Mouse (Mus musculus): ENCODE results near the gene Cfap61. TPM values are rescaled to one million over a fixed set of nuclear protein-coding genes. Genes with fewer than 3 reads are reported as not detected.
A peak's percentile ranks its signal among the peaks of the same experiment; 100 is the strongest.

Gene Cfap61
- polyA plus RNA-seq, 1 experiment from 2014 or later: 1.4 TPM

DNA sequence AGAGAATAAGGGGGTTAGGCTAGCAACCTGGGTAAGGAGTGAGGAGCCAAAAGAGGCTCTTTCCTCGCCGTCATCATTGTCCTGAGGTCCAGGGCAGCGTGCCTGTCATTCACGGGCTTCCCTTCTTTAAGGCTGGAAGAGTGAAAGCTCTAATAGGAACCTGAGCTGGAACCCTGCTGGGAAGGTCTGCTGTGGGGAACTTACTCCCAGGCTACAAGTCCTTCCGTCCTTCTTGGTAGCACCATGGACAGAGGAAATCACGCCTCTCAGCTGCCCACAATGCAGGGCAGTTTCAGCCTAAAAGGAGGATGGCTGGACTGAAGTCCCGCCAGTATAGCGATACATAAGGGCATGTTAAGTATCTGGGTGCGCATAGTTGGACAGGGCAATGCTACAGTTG lies 291.9 kb downstream of the Cfap61 start:
- WGBS: 4% methylated on average over 9 of the region's 9 CpGs
- ATAC-seq (replicated peaks; ENCODE audit: low FRiP score) (no peak), DNase-seq (ENCODE audit: low spot score) (peak; percentile 66)
- no peaks in the 10 kb centered on the region for H3K36me3 ChIP-seq (ENCODE audit: control insufficient read depth, insufficient read depth, low read length)
- no peak overlapping the region for H3K27ac ChIP-seq (ENCODE audit: low read depth, low read length)
- H3K9me3 ChIP-seq (ENCODE audit: control insufficient read depth, low read length): no peaks in the 10 kb centered on the region
- H3K4me3 ChIP-seq (ENCODE audit: low read depth, low read length): no peak overlapping the region
- peaks cover 2% of the 10 kb centered on the region; the same call in 1 of the 2 replicates for H3K4me1 ChIP-seq (replicated peaks; ENCODE audit: control insufficient read depth, insufficient read depth, low read length)
- no peak overlapping the region for H3K4me2 ChIP-seq (ENCODE audit: low read depth, low read length, severe bottlenecking)
- H3K9ac ChIP-seq (ENCODE audit: low read length): no peak overlapping the region
- H3K27me3 ChIP-seq (ENCODE audit: control insufficient read depth, insufficient read depth, low read length): peaks cover 55% of the 10 kb centered on the region

DNA sequence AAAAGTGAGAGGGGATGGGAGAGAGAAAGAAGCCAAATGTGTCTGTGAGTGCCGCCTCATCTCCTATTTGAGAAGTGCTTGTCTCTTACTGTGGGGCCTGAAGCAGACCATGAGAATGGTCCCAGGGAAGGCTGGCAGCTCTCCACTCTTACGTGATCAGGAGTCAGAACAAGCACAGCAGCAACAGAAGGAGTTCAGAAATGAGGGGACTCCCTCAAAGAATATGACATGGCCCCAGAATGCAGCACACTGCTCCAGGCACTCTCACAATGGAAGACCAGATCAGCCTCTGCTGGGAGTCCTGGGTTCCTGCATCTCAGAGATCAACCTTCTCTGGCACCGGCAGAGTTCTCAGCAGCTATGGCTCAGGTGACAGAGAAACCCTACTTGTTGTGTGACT lies 293.1 kb downstream of the Cfap61 start:
- Histone ChIP-seq H3K4me2 (ENCODE audit: low read depth, low read length, severe bottlenecking) (no peak overlapping the region), H3K27ac (ENCODE audit: low read depth, low read length) (no peak overlapping the region), H3K4me3 (ENCODE audit: low read depth, low read length) (no peak overlapping the region), H3K9ac (ENCODE audit: low read length) (no peak overlapping the region), H3K4me1 (replicated peaks; ENCODE audit: control insufficient read depth, insufficient read depth, low read length) (peaks cover 2% of the 10 kb centered on the region; the same call in 1 of the 2 replicates), H3K9me3 (ENCODE audit: control insufficient read depth, low read length) (no peaks in the 10 kb centered on the region), H3K36me3 (ENCODE audit: control insufficient read depth, insufficient read depth, low read length) (no peaks in the 10 kb centered on the region), H3K27me3 (ENCODE audit: control insufficient read depth, insufficient read depth, low read length) (peaks cover 55% of the 10 kb centered on the region)
- 61% methylated on average over 3 of the region's 3 CpGs for WGBS
- ATAC-seq (replicated peaks; ENCODE audit: low FRiP score) (no peak), DNase-seq (ENCODE audit: low spot score) (no peak)

DNA sequence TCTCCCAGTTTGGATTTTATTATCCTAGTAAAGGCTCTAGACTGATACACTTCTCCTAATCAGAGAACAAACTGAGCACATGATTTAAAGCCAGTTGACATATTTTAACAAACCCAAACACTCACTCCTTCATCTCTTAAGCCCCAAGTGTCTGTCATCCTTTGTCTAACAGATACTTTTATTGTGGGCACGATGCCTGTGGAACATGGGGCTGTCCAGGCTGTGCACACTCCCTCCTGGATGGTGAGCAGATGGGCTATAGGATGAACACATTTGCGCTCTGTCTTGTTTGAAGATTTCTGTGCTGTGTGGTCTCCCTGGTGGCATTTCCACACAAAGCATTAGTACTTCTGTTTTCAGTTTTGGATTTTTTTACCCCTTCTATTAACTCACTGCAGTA lies 293.9 kb downstream of the Cfap61 start:
- no peaks in the 10 kb centered on the region; the same call in 1 of the 2 replicates for H3K4me1 ChIP-seq (replicated peaks; ENCODE audit: control insufficient read depth, insufficient read depth, low read length)
- 77% methylated on average over 2 of the region's 2 CpGs for WGBS
- H3K9me3 ChIP-seq (ENCODE audit: control insufficient read depth, low read length): no peaks in the 10 kb centered on the region
- H3K36me3 ChIP-seq (ENCODE audit: control insufficient read depth, insufficient read depth, low read length): no peaks in the 10 kb centered on the region
- no peak overlapping the region for H3K4me2 ChIP-seq (ENCODE audit: low read depth, low read length, severe bottlenecking)
- DNase-seq (ENCODE audit: low spot score) (no peak), ATAC-seq (replicated peaks; ENCODE audit: low FRiP score) (no peak)
- H3K4me3 ChIP-seq (ENCODE audit: low read depth, low read length): no peak overlapping the region
- peaks cover 47% of the 10 kb centered on the region for H3K27me3 ChIP-seq (ENCODE audit: control insufficient read depth, insufficient read depth, low read length)
- H3K9ac ChIP-seq (ENCODE audit: low read length): no peak overlapping the region
- H3K27ac ChIP-seq (ENCODE audit: low read depth, low read length): no peak overlapping the region

DNA sequence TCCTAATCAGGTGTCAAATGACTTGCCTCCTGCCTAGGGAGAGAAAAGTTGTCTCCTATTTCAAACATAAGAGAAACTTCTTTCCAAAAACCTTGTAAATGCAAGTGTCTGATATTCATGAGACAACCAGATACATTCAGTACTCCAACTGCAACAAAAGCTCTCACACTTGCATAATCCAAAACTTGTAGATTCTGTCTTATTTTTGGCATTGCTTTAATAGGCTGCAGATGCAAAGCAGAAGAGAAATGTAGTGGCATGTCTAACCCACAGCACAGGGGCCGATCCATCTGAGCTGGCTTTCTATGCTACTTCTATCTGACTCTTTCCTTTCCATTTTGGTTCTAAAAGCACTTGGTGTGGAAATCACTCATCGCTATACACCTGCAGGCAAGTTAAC lies 296.9 kb downstream of the Cfap61 start:
- Histone ChIP-seq H3K4me3 (ENCODE audit: low read depth, low read length) (no peak overlapping the region), H3K27me3 (ENCODE audit: control insufficient read depth, insufficient read depth, low read length) (peaks cover 20% of the 10 kb centered on the region), H3K4me2 (ENCODE audit: low read depth, low read length, severe bottlenecking) (no peak overlapping the region), H3K36me3 (ENCODE audit: control insufficient read depth, insufficient read depth, low read length) (no peaks in the 10 kb centered on the region), H3K9me3 (ENCODE audit: control insufficient read depth, low read length) (no peaks in the 10 kb centered on the region), H3K4me1 (replicated peaks; ENCODE audit: control insufficient read depth, insufficient read depth, low read length) (no peaks in the 10 kb centered on the region), H3K9ac (ENCODE audit: low read length) (no peak overlapping the region), H3K27ac (ENCODE audit: low read depth, low read length) (no peak overlapping the region)
- no peak for ATAC-seq (replicated peaks; ENCODE audit: low FRiP score)
- 94% methylated on average over 2 of the region's 2 CpGs for WGBS
- no peak for DNase-seq (ENCODE audit: low spot score)

DNA sequence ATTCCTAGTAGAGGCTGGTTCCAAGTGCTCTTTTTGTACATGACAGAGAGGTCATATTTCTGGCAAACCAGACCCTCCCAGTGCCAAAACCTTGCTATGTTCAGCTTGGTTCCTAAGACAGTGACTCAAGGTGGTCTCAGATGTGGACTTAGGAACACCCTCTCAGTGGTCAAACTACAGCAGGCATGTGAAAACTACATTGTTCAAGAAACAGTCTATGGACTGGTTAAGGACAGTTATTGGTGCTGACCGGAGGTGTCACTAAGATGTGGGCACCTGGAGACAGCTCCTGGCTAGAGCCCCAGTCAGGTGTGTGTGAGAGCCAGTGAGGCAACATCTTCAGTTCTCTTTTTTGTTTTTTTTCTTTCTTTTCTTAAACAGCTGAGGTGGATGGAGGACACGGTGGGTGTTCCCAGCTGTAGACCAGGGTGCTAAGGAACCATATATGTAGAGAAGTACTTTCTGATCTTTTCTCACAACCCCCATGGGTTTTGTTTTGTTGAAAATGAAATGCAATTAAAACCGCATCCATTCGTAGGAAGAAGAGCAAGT lies 304.7 kb downstream of the Cfap61 start:
- Histone ChIP-seq H3K4me1 (replicated peaks; ENCODE audit: control insufficient read depth, insufficient read depth, low read length) (no peaks in the 10 kb centered on the region), H3K9ac (ENCODE audit: low read length) (no peak overlapping the region), H3K36me3 (ENCODE audit: control insufficient read depth, insufficient read depth, low read length) (no peaks in the 10 kb centered on the region), H3K4me3 (ENCODE audit: low read depth, low read length) (no peak overlapping the region), H3K27me3 (ENCODE audit: control insufficient read depth, insufficient read depth, low read length) (no peaks in the 10 kb centered on the region), H3K4me2 (ENCODE audit: low read depth, low read length, severe bottlenecking) (no peak overlapping the region), H3K27ac (ENCODE audit: low read depth, low read length) (no peak overlapping the region), H3K9me3 (ENCODE audit: control insufficient read depth, low read length) (no peaks in the 10 kb centered on the region)
- DNase-seq (ENCODE audit: low spot score): no peak
- whole genome bisulfite sequencing: 88% methylated on average over 4 of the region's 4 CpGs
- no peak for ATAC-seq (replicated peaks; ENCODE audit: low FRiP score)

DNA sequence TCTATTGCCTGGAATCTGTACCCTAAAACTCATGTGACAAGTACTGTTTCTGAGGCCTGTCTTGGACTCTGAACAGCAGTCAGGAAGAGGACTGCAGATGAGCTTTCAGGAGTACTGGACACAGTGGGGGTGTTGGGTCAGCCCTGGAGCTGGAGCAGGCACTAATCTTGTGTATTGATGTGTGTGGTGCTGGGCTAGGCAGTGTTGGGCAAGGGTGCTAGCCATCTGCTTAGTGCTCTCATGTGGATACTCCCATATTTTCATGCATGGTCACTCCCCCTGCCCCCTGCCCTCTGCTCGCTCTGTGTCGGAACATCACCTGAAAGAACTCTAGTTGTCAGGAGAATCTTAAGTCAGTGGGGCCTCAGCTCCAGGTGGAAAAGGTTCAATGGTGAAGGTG lies 309.5 kb downstream of the Cfap61 start:
- Histone ChIP-seq H3K9me3 (ENCODE audit: control insufficient read depth, low read length) (no peaks in the 10 kb centered on the region), H3K4me1 (replicated peaks; ENCODE audit: control insufficient read depth, insufficient read depth, low read length) (no peaks in the 10 kb centered on the region), H3K27me3 (ENCODE audit: control insufficient read depth, insufficient read depth, low read length) (no peaks in the 10 kb centered on the region), H3K4me2 (ENCODE audit: low read depth, low read length, severe bottlenecking) (no peak overlapping the region), H3K4me3 (ENCODE audit: low read depth, low read length) (no peak overlapping the region), H3K9ac (ENCODE audit: low read length) (no peak overlapping the region), H3K27ac (ENCODE audit: low read depth, low read length) (no peak overlapping the region), H3K36me3 (ENCODE audit: control insufficient read depth, insufficient read depth, low read length) (no peaks in the 10 kb centered on the region)
- 90% methylated on average over 2 of the region's 2 CpGs for WGBS
- ATAC-seq (replicated peaks; ENCODE audit: low FRiP score): no peak
- no peak for DNase-seq (ENCODE audit: low spot score)

DNA sequence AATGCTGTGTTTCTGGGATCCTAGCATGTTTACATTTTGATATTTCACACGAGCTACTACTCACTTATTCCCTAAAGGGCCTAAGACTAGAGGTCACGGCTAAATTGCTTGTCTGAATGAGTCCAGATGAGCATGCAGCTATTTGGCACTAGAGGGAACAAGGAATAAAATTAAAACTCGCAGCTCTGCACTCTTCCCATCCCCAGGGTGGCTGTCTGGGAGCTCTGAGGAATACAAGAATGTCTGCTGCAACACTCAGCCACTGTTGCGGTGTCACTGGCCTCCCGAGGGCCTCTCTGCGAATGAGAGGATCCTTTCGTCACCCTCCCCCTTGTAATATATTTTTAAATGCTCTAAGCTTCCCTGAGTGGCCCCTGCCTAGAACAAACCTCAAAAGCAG lies 310.8 kb downstream of the Cfap61 start:
- Histone ChIP-seq H3K9me3 (ENCODE audit: control insufficient read depth, low read length) (no peaks in the 10 kb centered on the region), H3K4me2 (ENCODE audit: low read depth, low read length, severe bottlenecking) (no peak overlapping the region), H3K27me3 (ENCODE audit: control insufficient read depth, insufficient read depth, low read length) (no peaks in the 10 kb centered on the region), H3K36me3 (ENCODE audit: control insufficient read depth, insufficient read depth, low read length) (no peaks in the 10 kb centered on the region), H3K4me3 (ENCODE audit: low read depth, low read length) (no peak overlapping the region), H3K27ac (ENCODE audit: low read depth, low read length) (no peak overlapping the region), H3K4me1 (replicated peaks; ENCODE audit: control insufficient read depth, insufficient read depth, low read length) (no peaks in the 10 kb centered on the region), H3K9ac (ENCODE audit: low read length) (no peak overlapping the region)
- 72% methylated on average over 7 of the region's 7 CpGs for WGBS
- DNase-seq (ENCODE audit: low spot score) (no peak), ATAC-seq (replicated peaks; ENCODE audit: low FRiP score) (no peak)

DNA sequence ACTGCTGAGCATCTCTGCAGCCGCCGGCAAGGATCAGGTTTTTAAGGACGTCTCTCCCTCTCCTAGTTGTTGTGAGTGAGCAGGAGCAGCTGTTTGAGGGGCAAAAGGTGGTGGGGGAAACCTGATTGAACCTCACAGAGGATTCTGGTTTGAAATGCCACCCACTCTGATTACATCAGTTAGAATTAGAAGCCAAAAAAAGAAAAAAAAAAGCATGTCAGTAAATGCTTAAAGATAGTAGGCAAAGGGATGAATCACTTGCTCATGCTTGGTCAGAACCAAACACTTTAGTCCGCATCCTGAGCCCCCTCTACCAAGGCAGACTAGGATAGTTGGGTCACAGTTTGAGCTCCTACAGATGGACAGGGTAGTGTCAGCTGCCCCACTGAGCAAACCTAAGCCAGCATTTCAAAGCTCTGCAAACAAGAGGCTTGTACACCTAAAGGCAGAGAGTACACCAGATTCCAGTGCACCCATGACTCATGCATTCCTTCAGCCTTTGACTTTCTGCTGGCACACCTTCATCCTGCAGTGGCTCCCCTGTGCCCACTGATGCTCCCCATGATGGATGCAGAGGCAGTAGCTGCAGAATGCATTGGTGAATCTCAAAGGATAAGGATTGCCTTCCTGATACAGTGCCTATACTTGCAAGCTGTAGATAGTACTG lies 312.0 kb downstream of the Cfap61 start:
- no peaks in the 10 kb centered on the region for H3K9me3 ChIP-seq (ENCODE audit: control insufficient read depth, low read length)
- no peak overlapping the region for H3K4me3 ChIP-seq (ENCODE audit: low read depth, low read length)
- 83% methylated on average over 4 of the region's 4 CpGs for WGBS
- H3K27me3 ChIP-seq (ENCODE audit: control insufficient read depth, insufficient read depth, low read length): no peaks in the 10 kb centered on the region
- DNase-seq (ENCODE audit: low spot score) (no peak), ATAC-seq (replicated peaks; ENCODE audit: low FRiP score) (no peak)
- H3K4me2 ChIP-seq (ENCODE audit: low read depth, low read length, severe bottlenecking): no peak overlapping the region
- no peaks in the 10 kb centered on the region for H3K36me3 ChIP-seq (ENCODE audit: control insufficient read depth, insufficient read depth, low read length)
- H3K4me1 ChIP-seq (replicated peaks; ENCODE audit: control insufficient read depth, insufficient read depth, low read length): no peaks in the 10 kb centered on the region
- H3K9ac ChIP-seq (ENCODE audit: low read length): no peak overlapping the region
- H3K27ac ChIP-seq (ENCODE audit: low read depth, low read length): no peak overlapping the region

DNA sequence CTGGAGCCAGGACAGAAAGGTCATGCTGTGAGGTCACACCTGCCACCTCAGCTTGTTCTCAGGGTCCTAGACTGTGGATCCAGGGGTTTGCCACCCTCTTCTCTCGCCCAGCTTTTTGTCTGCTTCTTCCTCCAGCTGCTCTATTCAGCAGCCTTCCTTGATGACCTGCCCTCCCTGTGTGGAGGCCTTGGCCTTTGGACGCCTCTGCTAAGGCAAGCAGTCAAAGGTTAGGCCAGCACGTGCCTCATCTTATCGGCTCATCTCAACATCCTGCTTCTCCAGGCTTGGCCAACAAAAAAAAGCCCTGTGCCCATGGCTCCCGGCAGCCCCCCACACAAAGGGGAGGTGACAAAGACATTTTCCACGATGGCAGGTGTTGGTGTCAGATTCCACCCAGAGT lies 313.0 kb downstream of the Cfap61 start:
- Histone ChIP-seq H3K4me1 (replicated peaks; ENCODE audit: control insufficient read depth, insufficient read depth, low read length) (no peaks in the 10 kb centered on the region), H3K4me2 (ENCODE audit: low read depth, low read length, severe bottlenecking) (no peak overlapping the region), H3K4me3 (ENCODE audit: low read depth, low read length) (no peak overlapping the region), H3K9ac (ENCODE audit: low read length) (no peak overlapping the region), H3K27me3 (ENCODE audit: control insufficient read depth, insufficient read depth, low read length) (no peaks in the 10 kb centered on the region), H3K36me3 (ENCODE audit: control insufficient read depth, insufficient read depth, low read length) (no peaks in the 10 kb centered on the region), H3K9me3 (ENCODE audit: control insufficient read depth, low read length) (no peaks in the 10 kb centered on the region), H3K27ac (ENCODE audit: low read depth, low read length) (no peak overlapping the region)
- ATAC-seq (replicated peaks; ENCODE audit: low FRiP score) (no peak), DNase-seq (ENCODE audit: low spot score) (no peak)
- WGBS: 52% methylated on average over 6 of the region's 6 CpGs

Measured in forebrain, embryonic 11.5 days (tissue).